Mouse (Mus musculus): ENCODE measurements around the gene 4933402J07Rik.

4933402J07Rik gene

GRCm38 (mm10) chr8:87621181-87621580 lies 57.5 kb downstream of the 4933402J07Rik start:
- DNase-seq (ENCODE audit: low spot score in 2 of 2): no peak

GRCm38 (mm10) chr8:87629656-87630055 lies 66.0 kb downstream of the 4933402J07Rik start:
- no peak for DNase-seq (ENCODE audit: low spot score in 2 of 2)

- DNase-seq (ENCODE audit: low spot score in 2 of 2): no peak
Measured at GRCm38 (mm10) chr8:87631776-87632175, 68.1 kb downstream of the 4933402J07Rik start.

GRCm38 (mm10) chr8:87636226-87636742 lies 72.6 kb downstream of the 4933402J07Rik start:
- no peak for DNase-seq (ENCODE audit: low spot score in 2 of 2)

All from urinary bladder, postnatal 4 days (tissue).